ENCODE assay signal across 10 mouse cellular contexts in the genomic region with DNA sequence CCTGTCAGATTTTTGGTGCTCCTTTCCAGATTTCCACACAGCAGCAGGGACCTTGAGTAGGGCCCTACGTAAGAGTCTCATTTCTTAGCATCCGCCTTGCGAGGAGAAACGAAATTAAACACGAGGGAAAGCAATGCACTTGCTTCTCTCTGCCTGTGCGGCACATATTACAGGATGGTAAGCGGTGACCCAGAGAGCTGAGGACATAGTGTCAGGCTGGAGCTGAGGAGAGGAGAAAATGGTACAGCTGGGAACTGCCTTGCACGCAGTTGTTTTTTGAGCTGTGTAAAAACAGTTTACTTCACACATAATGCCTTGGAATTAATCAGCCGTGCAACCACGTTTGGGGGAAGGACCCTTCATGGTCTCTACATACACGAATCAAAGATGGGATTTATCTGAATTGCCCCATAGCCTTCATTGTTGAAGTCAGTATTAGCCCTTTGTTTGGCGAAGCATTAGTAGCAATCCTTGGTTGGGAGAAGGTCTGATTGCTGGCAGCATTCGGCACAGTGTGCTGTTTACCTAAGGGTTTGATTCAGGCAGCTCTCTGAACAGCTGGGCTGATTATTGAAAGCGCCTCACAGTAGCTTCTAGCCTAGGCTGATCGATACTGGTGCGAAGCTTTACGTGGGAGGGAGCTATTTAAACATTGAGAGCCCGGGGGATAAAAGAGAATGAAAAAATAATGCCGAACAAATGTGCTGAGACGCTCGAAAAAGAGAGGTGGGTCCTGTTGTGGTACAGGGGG.
DNase-seq lines count a peak whose midpoint lies in the region; ATAC-seq and TF ChIP-seq lines count a peak whose summit lies in the region.
"Had no signal": no experiment of that assay in that cellular context is flagged by ENCODE, and none has a peak within 500 bp of the region (broad histone marks: within the 10 kb centered on the region; RNA-seq: fewer than 3 reads in every experiment).

No protein-coding gene starts in this region.

- no peaks in the 10 kb centered on the region for H3K9me3 ChIP-seq in forebrain, embryonic 13.5 days (replicated peaks)
- no peaks in the 10 kb centered on the region for H3K9me3 ChIP-seq in hindbrain, embryonic 13.5 days
- no peaks in the 10 kb centered on the region for H3K9me3 ChIP-seq in midbrain, postnatal 0 days (ENCODE audit: low read length)

- H3K9ac ChIP-seq in forebrain, embryonic 13.5 days, result peak overlapping the region; percentile 30; the same call in 1 of the 2 replicates
- no peak overlapping the region for H3K9ac ChIP-seq in hindbrain, embryonic 13.5 days
- 0 out of 2 replicates have a peak overlapping the region, but pooled peaks have one; percentile 0 for H3K9ac ChIP-seq in midbrain, postnatal 0 days (replicated peaks; ENCODE audit: low read length, poor library complexity, severe bottlenecking)

- no peaks in the 10 kb centered on the region for H3K27me3 ChIP-seq in forebrain, embryonic 13.5 days
- H3K27me3 ChIP-seq in hindbrain, embryonic 13.5 days, result no peaks in the 10 kb centered on the region
- H3K27me3 ChIP-seq in midbrain, postnatal 0 days (ENCODE audit: insufficient read depth, low read length), result no peaks in the 10 kb centered on the region

- no peak overlapping the region for H3K4me3 ChIP-seq in forebrain, embryonic 13.5 days
- H3K4me3 ChIP-seq in hindbrain, embryonic 13.5 days, result no peak overlapping the region
- H3K4me3 ChIP-seq in midbrain, postnatal 0 days (ENCODE audit: low read depth, low read length), result no peak overlapping the region

- peak overlapping the region; percentile 21; the same call in 1 of the 2 replicates for H3K4me2 ChIP-seq in forebrain, embryonic 13.5 days
- H3K4me2 ChIP-seq in hindbrain, embryonic 13.5 days, result peak overlapping the region; percentile 9; the same call in 1 of the 2 replicates
- H3K4me2 ChIP-seq in midbrain, postnatal 0 days (ENCODE audit: low read depth, low read length, poor library complexity, severe bottlenecking), result peak overlapping the region; percentile 1; the same call in 1 of the 2 replicates

- H3K27ac ChIP-seq in forebrain, embryonic 13.5 days, result no peak overlapping the region
- H3K27ac ChIP-seq in hindbrain, embryonic 13.5 days, result peak overlapping the region; percentile 10; the same call in 1 of the 2 replicates
- no peak overlapping the region for H3K27ac ChIP-seq in midbrain, postnatal 0 days (ENCODE audit: low read depth, low read length)

- peaks cover 12% of the 10 kb centered on the region for H3K4me1 ChIP-seq in forebrain, embryonic 13.5 days
- peaks cover 11% of the 10 kb centered on the region for H3K4me1 ChIP-seq in hindbrain, embryonic 13.5 days (replicated peaks)
- peaks cover 3% of the 10 kb centered on the region; the same call in 1 of the 2 replicates for H3K4me1 ChIP-seq in midbrain, postnatal 0 days (ENCODE audit: insufficient read depth, low read length)

- peak; percentile 32 for DNase-seq in kidney, postnatal 14 days
- no peak for DNase-seq in kidney, adult 8-10 months
- no peak for DNase-seq in midbrain, postnatal 0 days (ENCODE audit: low spot score)
- DNase-seq in thymus, adult 18-20 months, result no peak
- DNase-seq in adrenal gland, adult 18-20 months (ENCODE audit: low spot score in 2 of 2), result no peak
- DNase-seq: cerebellum, adult 18-20 months; kidney, adult 9 months had no signal

- H3K36me3 ChIP-seq in forebrain, embryonic 13.5 days (ENCODE audit: poor library complexity, severe bottlenecking), result no peaks in the 10 kb centered on the region
- H3K36me3 ChIP-seq in hindbrain, embryonic 13.5 days, result no peaks in the 10 kb centered on the region
- H3K36me3 ChIP-seq in midbrain, postnatal 0 days (ENCODE audit: insufficient read depth, low read length), result no peaks in the 10 kb centered on the region

- no peak for TF ChIP-seq CTCF in midbrain, postnatal 0 days (IDR thresholded peaks at IDR 0.05)

- 41% methylated on average over 21 of the region's 21 CpGs for WGBS in forebrain, embryonic 13.5 days
- 51% methylated on average over 21 of the region's 21 CpGs for WGBS in hindbrain, embryonic 13.5 days
- WGBS in midbrain, postnatal 0 days, result 28% methylated on average over 21 of the region's 21 CpGs

- 0 out of 2 replicates have a peak, but pooled peaks have one; percentile 51 for ATAC-seq in forebrain, embryonic 13.5 days
- ATAC-seq in hindbrain, embryonic 13.5 days (ENCODE audit: low FRiP score), result no peak
- ATAC-seq in midbrain, postnatal 0 days (ENCODE audit: low FRiP score), result no peak
- ATAC-seq: activated CD4-positive, CD25-positive, alpha-beta regulatory T cell, adult 4 months had no signal
